Mouse (Mus musculus): ENCODE results near the gene Rps5. TPM values are rescaled to one million over a fixed set of nuclear protein-coding genes. Genes with fewer than 3 reads are reported as not detected.
A peak's percentile ranks its signal among the peaks of the same experiment; 100 is the strongest.
"Not testable (repeated sequence)": the region's sequence is repeated elsewhere in the genome, so short reads cannot be mapped to it uniquely, and the experiment has no call there.

The Rps5 gene
- polyA plus RNA-seq, 1 experiment from 2014 or later: 1,341 TPM

GRCm38 (mm10) chr7:12937254-12937803 is 15.2 kb downstream of the Rps5 start:
- not testable (repeated sequence) for H3K4me2 ChIP-seq; H3K27ac ChIP-seq (ENCODE audit: low read depth, low read length); H3K36me3 ChIP-seq (ENCODE audit: control insufficient read depth, insufficient read depth, low read length); H3K9ac ChIP-seq (ENCODE audit: low read depth, low read length); ATAC-seq (replicated peaks; ENCODE audit: low FRiP score); H3K9me3 ChIP-seq (ENCODE audit: control insufficient read depth, low read length); H3K4me1 ChIP-seq (replicated peaks; ENCODE audit: control insufficient read depth, insufficient read depth, low read length); DNase-seq (ENCODE audit: low spot score); H3K27me3 ChIP-seq (replicated peaks; ENCODE audit: control insufficient read depth, insufficient read depth, low read length); H3K4me3 ChIP-seq (ENCODE audit: low read depth, low read length)
- 76% methylated on average over 4 of the region's 4 CpGs for WGBS

DNA sequence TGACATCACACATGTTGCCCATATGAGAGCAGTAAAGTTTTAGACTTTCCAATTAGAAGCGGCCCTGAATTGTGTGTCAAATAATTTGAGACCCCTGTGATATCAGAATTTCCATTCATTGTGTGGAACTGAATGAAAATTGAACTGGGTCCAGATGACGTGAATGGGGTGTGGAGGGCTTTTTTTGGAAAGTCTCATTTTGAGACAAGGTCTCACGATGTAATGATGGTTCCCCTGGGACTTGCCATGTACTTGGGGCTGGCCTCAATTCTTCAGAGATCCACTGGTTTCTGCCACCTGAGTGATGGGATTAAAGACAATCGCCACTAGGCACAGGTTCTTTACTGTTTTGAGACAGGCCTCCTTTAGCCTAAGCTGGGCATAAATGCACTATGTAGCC is 18.5 kb downstream of the Rps5 start:
- no peak for ATAC-seq (replicated peaks; ENCODE audit: low FRiP score)
- no peak overlapping the region for H3K9ac ChIP-seq (ENCODE audit: low read depth, low read length)
- no peaks in the 10 kb centered on the region for H3K4me1 ChIP-seq (replicated peaks; ENCODE audit: control insufficient read depth, insufficient read depth, low read length)
- 82% methylated on average over 4 of the region's 4 CpGs for WGBS
- H3K9me3 ChIP-seq (ENCODE audit: control insufficient read depth, low read length): no peaks in the 10 kb centered on the region
- H3K4me3 ChIP-seq (ENCODE audit: low read depth, low read length): no peak overlapping the region
- no peak overlapping the region for H3K4me2 ChIP-seq
- H3K27me3 ChIP-seq (replicated peaks; ENCODE audit: control insufficient read depth, insufficient read depth, low read length): no peaks in the 10 kb centered on the region
- DNase-seq (ENCODE audit: low spot score): no peak
- H3K36me3 ChIP-seq (ENCODE audit: control insufficient read depth, insufficient read depth, low read length): no peaks in the 10 kb centered on the region
- H3K27ac ChIP-seq (ENCODE audit: low read depth, low read length): no peak overlapping the region

GRCm38 (mm10) chr7:12943488-12943887 is 21.4 kb downstream of the Rps5 start:
- DNase-seq (ENCODE audit: low spot score) (no peak), ATAC-seq (replicated peaks; ENCODE audit: low FRiP score) (peak; percentile 49; the same call in 1 of the 2 replicates)
- no peaks in the 10 kb centered on the region; the same call in 1 of the 2 replicates for H3K4me1 ChIP-seq (replicated peaks; ENCODE audit: control insufficient read depth, insufficient read depth, low read length)
- H3K27ac ChIP-seq (ENCODE audit: low read depth, low read length): no peak overlapping the region
- H3K27me3 ChIP-seq (replicated peaks; ENCODE audit: control insufficient read depth, insufficient read depth, low read length): no peaks in the 10 kb centered on the region
- H3K4me2 ChIP-seq: no peak overlapping the region
- no peaks in the 10 kb centered on the region for H3K36me3 ChIP-seq (ENCODE audit: control insufficient read depth, insufficient read depth, low read length)
- no peak overlapping the region for H3K4me3 ChIP-seq (ENCODE audit: low read depth, low read length)
- no peaks in the 10 kb centered on the region for H3K9me3 ChIP-seq (ENCODE audit: control insufficient read depth, low read length)
- no peak overlapping the region for H3K9ac ChIP-seq (ENCODE audit: low read depth, low read length)

GRCm38 (mm10) chr7:12949032-12949871 is 27.2 kb downstream of the Rps5 start:
- Histone ChIP-seq H3K4me1 (replicated peaks; ENCODE audit: control insufficient read depth, insufficient read depth, low read length) (peaks cover 5% of the 10 kb centered on the region; the same call in 1 of the 2 replicates), H3K4me3 (ENCODE audit: low read depth, low read length) (peak overlapping the region; percentile 54), H3K9me3 (ENCODE audit: control insufficient read depth, low read length) (no peaks in the 10 kb centered on the region), H3K4me2 (peak overlapping the region; percentile 87), H3K27me3 (replicated peaks; ENCODE audit: control insufficient read depth, insufficient read depth, low read length) (no peaks in the 10 kb centered on the region), H3K9ac (ENCODE audit: low read depth, low read length) (peak overlapping the region; percentile 78), H3K36me3 (ENCODE audit: control insufficient read depth, insufficient read depth, low read length) (no peaks in the 10 kb centered on the region), H3K27ac (ENCODE audit: low read depth, low read length) (peak overlapping the region; percentile 76)
- DNase-seq (ENCODE audit: low spot score): peak; percentile 87
- peak; percentile 96 for ATAC-seq (replicated peaks; ENCODE audit: low FRiP score)
- 9% methylated on average over 35 of the region's 35 CpGs for WGBS

- DNase-seq (ENCODE audit: low spot score) (no peak), ATAC-seq (replicated peaks; ENCODE audit: low FRiP score) (peak; percentile 59)
- Histone ChIP-seq H3K9ac (ENCODE audit: low read depth, low read length) (peak overlapping the region; percentile 78), H3K4me2 (peak overlapping the region; percentile 87), H3K4me1 (replicated peaks; ENCODE audit: control insufficient read depth, insufficient read depth, low read length) (peaks cover 5% of the 10 kb centered on the region; the same call in 1 of the 2 replicates), H3K9me3 (ENCODE audit: control insufficient read depth, low read length) (no peaks in the 10 kb centered on the region), H3K4me3 (ENCODE audit: low read depth, low read length) (peak overlapping the region; percentile 54), H3K36me3 (ENCODE audit: control insufficient read depth, insufficient read depth, low read length) (no peaks in the 10 kb centered on the region), H3K27ac (ENCODE audit: low read depth, low read length) (peak overlapping the region; percentile 72), H3K27me3 (replicated peaks; ENCODE audit: control insufficient read depth, insufficient read depth, low read length) (no peaks in the 10 kb centered on the region)
- 6% methylated on average over 16 of the region's 16 CpGs for WGBS
Observed at GRCm38 (mm10) chr7:12949872-12950229, 27.8 kb downstream of the Rps5 start.

- Histone ChIP-seq H3K4me1 (replicated peaks; ENCODE audit: control insufficient read depth, insufficient read depth, low read length) (0 out of 2 replicates have a peak, but pooled peaks cover 5% of the 10 kb centered on the region), H3K9ac (ENCODE audit: low read depth, low read length) (0 out of 2 replicates have a peak overlapping the region, but pooled peaks have one; percentile 31), H3K4me3 (ENCODE audit: low read depth, low read length) (no peak overlapping the region), H3K27me3 (replicated peaks; ENCODE audit: control insufficient read depth, insufficient read depth, low read length) (no peaks in the 10 kb centered on the region), H3K36me3 (ENCODE audit: control insufficient read depth, insufficient read depth, low read length) (no peaks in the 10 kb centered on the region), H3K4me2 (no peak overlapping the region), H3K27ac (ENCODE audit: low read depth, low read length) (peak overlapping the region; percentile 29; the same call in 1 of the 2 replicates), H3K9me3 (ENCODE audit: control insufficient read depth, low read length) (no peaks in the 10 kb centered on the region)
- WGBS: 40% methylated on average over 3 of the region's 3 CpGs
- DNase-seq (ENCODE audit: low spot score) (no peak), ATAC-seq (replicated peaks; ENCODE audit: low FRiP score) (peak; percentile 62)
Observed at GRCm38 (mm10) chr7:12954896-12955295, 32.8 kb downstream of the Rps5 start.

GRCm38 (mm10) chr7:12957511-12957910 is 35.4 kb downstream of the Rps5 start:
- Histone ChIP-seq H3K27me3 (replicated peaks; ENCODE audit: control insufficient read depth, insufficient read depth, low read length) (no peaks in the 10 kb centered on the region), H3K4me2 (no peak overlapping the region), H3K4me3 (ENCODE audit: low read depth, low read length) (no peak overlapping the region), H3K9me3 (ENCODE audit: control insufficient read depth, low read length) (no peaks in the 10 kb centered on the region), H3K27ac (ENCODE audit: low read depth, low read length) (no peak overlapping the region), H3K4me1 (replicated peaks; ENCODE audit: control insufficient read depth, insufficient read depth, low read length) (peaks cover 3% of the 10 kb centered on the region; the same call in 1 of the 2 replicates), H3K9ac (ENCODE audit: low read depth, low read length) (no peak overlapping the region), H3K36me3 (ENCODE audit: control insufficient read depth, insufficient read depth, low read length) (no peaks in the 10 kb centered on the region)
- ATAC-seq (replicated peaks; ENCODE audit: low FRiP score) (no peak), DNase-seq (ENCODE audit: low spot score) (no peak)
- whole genome bisulfite sequencing: 68% methylated on average over 5 of the region's 5 CpGs

DNA sequence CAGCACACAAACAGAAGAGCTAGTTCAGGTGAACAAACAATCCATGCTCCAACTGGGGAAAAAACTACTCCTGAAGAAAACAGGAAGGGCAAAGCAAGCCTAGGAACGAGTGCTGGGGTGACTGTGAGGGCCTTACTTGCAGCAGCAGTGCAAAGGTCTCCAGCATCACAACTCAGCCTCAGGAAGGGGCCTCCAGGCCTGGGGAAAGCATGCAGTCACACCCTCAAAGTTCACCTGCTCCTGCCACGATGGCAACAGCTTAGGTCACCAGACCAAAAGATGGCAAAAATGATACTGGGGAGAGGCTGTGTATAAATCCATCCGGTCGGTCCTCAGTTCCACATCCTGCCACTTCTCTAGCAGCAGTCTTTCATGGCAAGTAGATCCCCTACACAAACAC is 36.9 kb downstream of the Rps5 start:
- H3K4me2 ChIP-seq: no peak overlapping the region
- 74% methylated on average over 4 of the region's 4 CpGs for WGBS
- H3K36me3 ChIP-seq (ENCODE audit: control insufficient read depth, insufficient read depth, low read length): no peaks in the 10 kb centered on the region

More for the DNA sequence above, 36.9 kb downstream of the Rps5 start:
- Histone ChIP-seq H3K4me3 (ENCODE audit: low read depth, low read length) (no peak overlapping the region), H3K27ac (ENCODE audit: low read depth, low read length) (no peak overlapping the region), H3K27me3 (replicated peaks; ENCODE audit: control insufficient read depth, insufficient read depth, low read length) (no peaks in the 10 kb centered on the region), H3K9ac (ENCODE audit: low read depth, low read length) (no peak overlapping the region; the same call in 1 of the 2 replicates), H3K4me1 (replicated peaks; ENCODE audit: control insufficient read depth, insufficient read depth, low read length) (peaks cover 3% of the 10 kb centered on the region; the same call in 1 of the 2 replicates), H3K9me3 (ENCODE audit: control insufficient read depth, low read length) (no peaks in the 10 kb centered on the region)
- no peak for ATAC-seq (replicated peaks; ENCODE audit: low FRiP score)
- DNase-seq (ENCODE audit: low spot score): no peak
